Mouse (Mus musculus) right cerebral cortex, postnatal 25 days (tissue): ENCODE results near the gene Ccdc191.

Source experiments
- DNase-seq: peaks from one replicate; pipeline ENCODE4 v3.0.0; 2022

Gene Ccdc191

DNA sequence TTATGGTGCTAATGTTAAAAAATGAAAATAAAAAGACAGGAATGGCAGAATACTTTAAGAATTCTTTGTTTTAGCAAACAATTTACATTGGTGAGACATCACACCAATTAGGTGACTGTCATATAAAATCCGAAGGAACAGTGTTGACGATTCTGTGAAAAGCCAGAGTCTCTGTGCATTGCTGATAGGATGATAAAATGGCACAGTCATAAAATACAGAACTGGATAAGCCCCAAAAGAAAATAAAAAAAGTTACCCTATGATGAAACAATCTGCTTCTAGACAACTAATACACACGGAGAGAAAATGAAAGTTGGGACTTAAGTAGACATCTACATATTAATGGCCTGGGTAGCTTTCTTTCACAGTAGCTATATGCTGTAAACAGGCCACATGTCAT is 105.0 kb downstream of the Ccdc191 start:
- DNase-seq: no peak

DNA sequence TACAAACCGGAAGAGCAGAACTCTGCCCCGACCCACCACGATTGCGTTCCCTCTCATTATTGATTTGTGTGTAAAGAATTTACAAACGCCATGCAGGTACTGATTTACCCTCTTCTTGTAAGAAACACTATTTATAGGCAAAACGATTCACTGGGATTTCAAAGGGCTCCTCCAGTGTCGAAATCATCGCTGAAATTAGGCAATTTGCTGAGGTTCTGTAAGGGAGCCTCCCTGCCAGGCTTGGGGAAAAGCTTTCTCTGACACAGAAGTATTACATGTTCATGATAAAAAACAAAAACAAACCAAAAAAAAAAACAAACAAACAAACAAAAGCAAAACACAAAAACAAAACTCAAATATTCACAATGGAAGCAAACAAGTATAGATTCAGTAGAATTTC is 109.5 kb downstream of the Ccdc191 start:
- no peak for DNase-seq

DNA sequence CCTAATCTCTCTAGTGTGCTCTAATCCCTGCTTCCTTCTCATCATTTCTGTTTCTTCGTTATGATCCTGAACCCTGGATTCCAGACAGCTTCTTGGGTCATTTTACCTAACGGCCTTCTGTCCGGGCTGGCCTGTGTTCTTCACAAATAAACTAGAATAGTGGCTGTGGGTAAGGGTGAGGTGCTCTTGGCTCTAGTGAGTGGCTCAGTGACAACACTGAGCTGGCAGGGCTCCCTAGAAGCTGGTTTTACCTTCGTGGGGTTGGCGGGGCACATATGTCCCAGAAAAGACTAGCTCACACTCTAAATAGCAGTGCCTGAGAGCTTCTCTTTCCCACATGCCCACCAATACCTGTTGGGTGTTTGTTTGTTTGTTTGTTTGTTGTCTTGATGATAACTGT is 109.9 kb downstream of the Ccdc191 start:
- DNase-seq: no peak

DNA sequence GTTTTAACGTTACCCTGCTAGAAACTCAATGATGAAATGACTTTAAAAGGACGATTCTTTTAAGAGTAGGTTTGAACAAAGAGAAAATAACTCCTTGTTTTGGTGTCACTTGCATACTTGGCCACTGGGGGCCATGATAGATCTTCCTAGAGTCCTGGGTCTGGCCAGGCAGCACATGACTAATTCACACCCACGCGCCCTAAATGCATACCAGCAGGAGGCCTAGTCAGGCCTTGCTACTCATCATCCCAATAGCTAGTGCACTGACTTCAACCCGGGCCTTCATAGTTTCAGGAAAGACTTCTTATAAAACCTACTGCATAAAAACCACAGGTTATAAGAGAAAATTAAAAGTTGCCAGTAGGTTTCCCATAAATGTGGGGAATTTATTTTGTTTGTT is 112.5 kb downstream of the Ccdc191 start:
- DNase-seq: no peak

DNA sequence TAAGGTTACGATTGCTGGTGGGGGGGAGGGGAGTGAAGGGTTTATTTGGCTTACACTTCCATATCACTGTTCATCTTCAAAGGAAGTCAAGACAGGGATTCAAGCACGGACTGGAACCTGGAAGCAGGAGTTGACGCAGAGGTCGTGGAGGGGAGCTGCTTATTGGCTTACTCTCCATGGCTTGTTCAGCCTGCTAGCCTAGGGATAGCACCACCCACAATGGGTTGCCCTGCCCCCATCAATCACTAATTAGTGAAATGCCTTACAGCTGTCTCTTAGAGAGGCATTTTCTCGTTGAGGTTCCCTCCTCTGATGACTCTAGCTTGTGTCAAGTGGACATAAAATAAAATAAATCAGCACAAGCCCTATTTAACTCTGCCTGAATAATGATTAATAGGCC is 121.4 kb downstream of the Ccdc191 start:
- no peak for DNase-seq
